ENCODE assay signal across 17 mouse cellular contexts in the genomic region with DNA sequence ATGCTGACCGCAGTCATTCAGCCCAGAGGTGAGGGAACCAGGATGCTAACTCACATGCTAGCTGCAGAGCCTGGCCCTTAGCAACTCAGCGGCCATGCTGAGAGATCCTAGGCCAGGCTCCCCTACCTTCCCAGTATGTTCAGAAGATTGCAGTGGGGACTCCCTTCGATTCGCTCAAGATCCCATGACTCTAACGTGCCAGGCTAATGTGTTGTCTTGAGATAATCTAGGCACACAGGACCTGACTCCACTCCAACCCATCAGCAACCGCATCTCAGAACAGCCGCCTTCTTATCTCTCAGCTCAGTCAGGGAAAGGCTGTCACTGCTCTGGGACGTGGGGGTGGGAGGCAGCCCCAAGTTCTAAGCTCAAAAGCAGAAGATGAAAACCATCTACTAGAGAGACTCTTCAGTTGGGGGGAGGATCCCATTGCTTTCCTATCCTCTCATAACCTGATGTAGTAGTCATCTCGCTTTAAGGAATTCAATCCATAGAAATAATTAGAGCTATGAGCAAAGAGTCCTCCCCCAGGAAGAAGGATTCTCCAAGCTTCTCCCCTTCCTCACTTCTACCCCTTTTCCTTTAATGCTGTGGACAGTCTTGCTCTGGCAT.
DNase-seq lines count a peak whose midpoint lies in the region; ATAC-seq lines count a peak whose summit lies in the region.
"Had no signal": no experiment of that assay in that cellular context is flagged by ENCODE, and none has a peak within 500 bp of the region (broad histone marks: within the 10 kb centered on the region; RNA-seq: fewer than 3 reads in every experiment).

No protein-coding gene starts in this region.

- peak overlapping the region; percentile 78 for H3K27ac ChIP-seq in liver, embryonic 15.5 days (replicated peaks)
- no peak overlapping the region for H3K27ac ChIP-seq in stomach, embryonic 16.5 days (ENCODE audit: low read length)
- H3K27ac ChIP-seq in embryonic facial prominence, embryonic 10.5 days (replicated peaks): no peak overlapping the region
- H3K27ac ChIP-seq: forebrain, embryonic 13.5 days; hindbrain, embryonic 15.5 days; left cerebral cortex, adult 2 months; limb, embryonic 12.5 days had no signal

- peak overlapping the region; percentile 48 for H3K4me2 ChIP-seq in liver, embryonic 15.5 days
- no peak overlapping the region for H3K4me2 ChIP-seq in stomach, embryonic 16.5 days (ENCODE audit: low read depth, low read length)
- H3K4me2 ChIP-seq: forebrain, embryonic 13.5 days; hindbrain, embryonic 15.5 days; limb, embryonic 12.5 days; midbrain, embryonic 11.5 days had no signal

- H3K4me1 ChIP-seq in liver, embryonic 15.5 days (replicated peaks): peaks cover 34% of the 10 kb centered on the region
- H3K4me1 ChIP-seq in stomach, embryonic 16.5 days (ENCODE audit: control insufficient read depth, insufficient read depth, low read length): no peaks in the 10 kb centered on the region; the same call in 1 of the 2 replicates
- H3K4me1 ChIP-seq in embryonic facial prominence, embryonic 10.5 days: peaks cover 8% of the 10 kb centered on the region
- H3K4me1 ChIP-seq: forebrain, embryonic 13.5 days; hindbrain, embryonic 15.5 days; limb, embryonic 12.5 days had no signal

- no peaks in the 10 kb centered on the region for H3K27me3 ChIP-seq in liver, embryonic 15.5 days
- no peaks in the 10 kb centered on the region for H3K27me3 ChIP-seq in stomach, embryonic 16.5 days (ENCODE audit: control insufficient read depth, insufficient read depth, low read length)
- H3K27me3 ChIP-seq in embryonic facial prominence, embryonic 10.5 days (replicated peaks; ENCODE audit: low read depth, poor library complexity, severe bottlenecking): no peaks in the 10 kb centered on the region; the same call in 1 of the 2 replicates
- H3K27me3 ChIP-seq: hindbrain, embryonic 15.5 days; limb, embryonic 12.5 days had no signal

- no peaks in the 10 kb centered on the region for H3K9me3 ChIP-seq in liver, embryonic 15.5 days (replicated peaks)
- no peaks in the 10 kb centered on the region for H3K9me3 ChIP-seq in stomach, embryonic 16.5 days (replicated peaks; ENCODE audit: control insufficient read depth, low read length)
- H3K9me3 ChIP-seq in embryonic facial prominence, embryonic 10.5 days: no peaks in the 10 kb centered on the region
- H3K9me3 ChIP-seq: forebrain, embryonic 13.5 days; hindbrain, embryonic 15.5 days; limb, embryonic 12.5 days had no signal

- 23% methylated on average over 9 of the region's 9 CpGs for WGBS in liver, embryonic 15.5 days (ENCODE audit: insufficient replicate concordance)
- WGBS in stomach, embryonic 16.5 days: 61% methylated on average over 9 of the region's 9 CpGs
- 86% methylated on average over 9 of the region's 9 CpGs for WGBS in embryonic facial prominence, embryonic 10.5 days

- ATAC-seq in erythroblast, adult 5-6 weeks (replicated peaks; ENCODE audit: low FRiP score, poor library complexity, severe bottlenecking): peak; percentile 66
- peak; percentile 96 for ATAC-seq in liver, embryonic 15.5 days (ENCODE audit: insufficient read depth)
- ATAC-seq in stomach, embryonic 16.5 days (ENCODE audit: insufficient read depth, low FRiP score): peak; percentile 40; the same call in 1 of the 2 replicates
- ATAC-seq: forebrain, embryonic 13.5 days had no signal

- H3K36me3 ChIP-seq in liver, embryonic 15.5 days (replicated peaks): no peaks in the 10 kb centered on the region
- H3K36me3 ChIP-seq in stomach, embryonic 16.5 days (ENCODE audit: control insufficient read depth, insufficient read depth, low read length): no peaks in the 10 kb centered on the region
- no peaks in the 10 kb centered on the region for H3K36me3 ChIP-seq in embryonic facial prominence, embryonic 10.5 days (replicated peaks)
- H3K36me3 ChIP-seq: hindbrain, embryonic 15.5 days; limb, embryonic 12.5 days had no signal

- peak; percentile 2 for DNase-seq in spleen, adult 12 weeks (ENCODE audit: low spot score)
- DNase-seq in spleen, adult 18-20 months: no peak
- DNase-seq in layer of hippocampus, postnatal 25 days (ENCODE audit: extremely low spot score in 1 of 2, low spot score in 1 of 2): no peak
- no peak for DNase-seq in cerebellum, postnatal 14 days
- DNase-seq in embryonic facial prominence, embryonic 10.5 days (ENCODE audit: low spot score): no peak
- DNase-seq: adrenal gland, adult 8-10 months; cerebellum, postnatal 36 days; kidney, adult 9 months; thymus, adult 2 months had no signal

- H3K4me3 ChIP-seq in liver, embryonic 15.5 days (replicated peaks): no peak overlapping the region
- no peak overlapping the region for H3K4me3 ChIP-seq in stomach, embryonic 16.5 days (replicated peaks; ENCODE audit: low read length)
- no peak overlapping the region for H3K4me3 ChIP-seq in embryonic facial prominence, embryonic 10.5 days
- H3K4me3 ChIP-seq: forebrain, embryonic 13.5 days; hindbrain, embryonic 15.5 days; left cerebral cortex, adult 2 months; limb, embryonic 12.5 days had no signal

- no peak overlapping the region for H3K9ac ChIP-seq in liver, embryonic 15.5 days
- H3K9ac ChIP-seq in stomach, embryonic 16.5 days (ENCODE audit: low read length): no peak overlapping the region
- H3K9ac ChIP-seq: forebrain, embryonic 13.5 days; hindbrain, embryonic 15.5 days; limb, embryonic 12.5 days had no signal

Comparison
In these comparisons a context has a peak if more than half of its experiments do, and no peak if none do; other contexts are left out.
1. ATAC-seq: peak in every context shown above with its lines; median percentile 96 in liver, embryonic 15.5 days; 66 in erythroblast, adult 5-6 weeks; 40 in stomach, embryonic 16.5 days.